Mouse (Mus musculus): ENCODE results near the gene Phox2a. TPM values are rescaled to one million over a fixed set of nuclear protein-coding genes. Genes with fewer than 3 reads are reported as not detected.

Phox2a gene
- polyA plus RNA-seq, 1 experiment from 2014 or later = not detected

Other genes starting within 250 kb of the Phox2a start
- not detected in 2 replicates for gene Art2b, start 232.7 kb upstream of the Phox2a start, polyA plus RNA-seq (2016; fragmentation: Nextera tagmentation; extraction: Ambion mirVana)
- 55.3 and 62.7 TPM in 2 replicates for gene Clpb, start 154.7 kb upstream of the Phox2a start, polyA plus RNA-seq (2016; fragmentation: Nextera tagmentation; extraction: Ambion mirVana)
- 41.6 and 57.8 TPM in 2 replicates for gene Inppl1, start 19.9 kb downstream of the Phox2a start, polyA plus RNA-seq (2016; fragmentation: Nextera tagmentation; extraction: Ambion mirVana)
- gene Folr2, start 38.9 kb downstream of the Phox2a start, polyA plus RNA-seq (2016; fragmentation: Nextera tagmentation; extraction: Ambion mirVana) = 0.21 TPM in 1 of 2 replicates, not detected in the other
- gene Anapc15, start 45.4 kb downstream of the Phox2a start, polyA plus RNA-seq (2016; fragmentation: Nextera tagmentation; extraction: Ambion mirVana) = 115 and 120 TPM in 2 replicates
- gene Folr1, start 52.5 kb downstream of the Phox2a start, polyA plus RNA-seq (2016; fragmentation: Nextera tagmentation; extraction: Ambion mirVana) = not detected in 2 replicates
- 180 and 181 TPM in 2 replicates for gene Lamtor1, start 87.6 kb downstream of the Phox2a start, polyA plus RNA-seq (2016; fragmentation: Nextera tagmentation; extraction: Ambion mirVana)
- gene Tomt, start 88.0 kb downstream of the Phox2a start, polyA plus RNA-seq (2016; fragmentation: Nextera tagmentation; extraction: Ambion mirVana) = 0.73 and 0.94 TPM in 2 replicates
- gene Lrrc51, start 115.6 kb downstream of the Phox2a start, polyA plus RNA-seq (2016; fragmentation: Nextera tagmentation; extraction: Ambion mirVana) = 9.4 and 11.2 TPM in 2 replicates
- 108 and 130 TPM in 2 replicates for gene Numa1, start 115.8 kb downstream of the Phox2a start, polyA plus RNA-seq (2016; fragmentation: Nextera tagmentation; extraction: Ambion mirVana)
- 2.3 and 3.4 TPM in 2 replicates for gene Il18bp, start 200.4 kb downstream of the Phox2a start, polyA plus RNA-seq (2016; fragmentation: Nextera tagmentation; extraction: Ambion mirVana)
- 29.3 and 31.0 TPM in 2 replicates for gene Rnf121, start 247.2 kb downstream of the Phox2a start, polyA plus RNA-seq (2016; fragmentation: Nextera tagmentation; extraction: Ambion mirVana)
- gene Xndc1, start 247.2 kb downstream of the Phox2a start, polyA plus RNA-seq (2016; fragmentation: Nextera tagmentation; extraction: Ambion mirVana) = 39.7 and 51.5 TPM in 2 replicates
- gene Xntrpc, start 247.4 kb downstream of the Phox2a start, polyA plus RNA-seq (2016; fragmentation: Nextera tagmentation; extraction: Ambion mirVana) = 1.4 and 1.8 TPM in 2 replicates

Data from limb, embryonic 10.5 days (tissue).